Mouse (Mus musculus) left cerebral cortex, adult 2 months (tissue): ENCODE data around the gene Lmnb2. TPM values are rescaled to one million over a fixed set of nuclear protein-coding genes. Genes with fewer than 3 reads are reported as not detected.
A peak's percentile ranks its signal among the peaks of the same experiment; 100 is the strongest.

Experiments used
- DNase-seq, 2 experiments: peaks; one replicate each; pipeline ENCODE4 v3.0.0; 2021 to 2022; ENCODE audit warnings: low spot score in 2 of 2, mixed read lengths in 1 of 2; ENCODE audit errors: extremely low spot score in 1 of 2
- H3K27ac ChIP-seq: fragments of 200-600 bp; 2 replicates; pipeline ENCODE4 v1.8.1; 2022
- H3K4me3 ChIP-seq: fragments of 200-600 bp; 2 replicates; pipeline ENCODE4 v1.8.1; 2022
- CTCF ChIP-seq: fragments of 200-600 bp; IDR thresholded peaks from 2 replicates; pipeline ENCODE4 v1.8.1; 2022; ENCODE audit warnings: antibody characterized with exemption, mild to moderate bottlenecking, moderate library complexity
- intact Hi-C: fragments of 180-260 bp; cut with DNase I; formaldehyde crosslinking; loops from one replicate; pipeline ENCODE4 v1.15.1; 2025
- total RNA-seq, 2 experiments: library from RNA; stranded (reverse); gene quantifications; 2 replicates each; pipeline ENCODE4 v1.2.3; 2021

Gene Lmnb2
- total RNA-seq, 2 experiments from 2014 or later = 20.0 to 20.3 TPM

- peak in 1 of 2 experiments; percentile 64 for DNase-seq
- no peak overlapping the region for H3K27ac ChIP-seq
- H3K4me3 ChIP-seq = no peak overlapping the region
- intact Hi-C loops = loop anchor here (2.0 kb wide), 3 partner anchors 58 to 134 kb away; no protein-coding TSS in a partner anchor
- peak; percentile 65 for TF ChIP-seq CTCF
These were observed 36.7 kb downstream of the Lmnb2 start for GRCm38 (mm10) chr10:80881301-80881700.

DNA sequence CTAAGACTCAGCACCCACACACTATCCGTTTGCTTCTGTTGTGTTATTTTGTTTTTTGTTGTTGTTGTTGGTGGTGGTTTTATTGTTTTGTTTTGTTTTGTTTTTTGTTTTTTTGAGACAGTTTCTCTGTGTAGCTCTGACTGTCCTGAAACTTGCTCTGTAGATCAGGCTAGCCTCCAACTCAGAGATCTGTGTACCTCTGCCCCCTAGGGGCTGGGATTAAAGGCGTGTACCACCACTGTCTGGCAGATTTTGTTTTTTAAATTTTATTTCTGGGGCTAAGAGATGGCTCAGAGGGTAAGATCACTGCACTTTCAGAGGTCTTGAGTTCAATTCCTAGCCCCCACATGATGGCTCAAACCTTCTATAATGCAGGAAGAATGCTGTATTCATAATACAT is 37.1 kb downstream of the Lmnb2 start:
- no peak for TF ChIP-seq CTCF
- Histone ChIP-seq H3K4me3 (no peak overlapping the region), H3K27ac (no peak overlapping the region)
- DNase-seq = no peak
- intact Hi-C loops = loop anchor here (2.0 kb wide), 3 partner anchors 58 to 134 kb away; no protein-coding TSS in a partner anchor

GRCm38 (mm10) chr10:80880131-80880641 is 37.9 kb downstream of the Lmnb2 start:
- intact Hi-C loops = loop anchor here (2.0 kb wide), 3 partner anchors 57 to 133 kb away; no protein-coding TSS in a partner anchor

GRCm38 (mm10) chr10:80876594-80876993 is 41.5 kb downstream of the Lmnb2 start:
- intact Hi-C loops = loop anchor here (5.0 kb wide), 1 partner anchor 69 kb away; the partner anchor contains the start of gene Amh

More at GRCm38 (mm10) chr10:80880131-80880641, 37.9 kb downstream of the Lmnb2 start:
- peak; percentile 90 for TF ChIP-seq CTCF
- peak in 1 of 2 experiments; percentile 63 for DNase-seq
- Histone ChIP-seq H3K4me3 (no peak overlapping the region), H3K27ac (no peak overlapping the region)

GRCm38 (mm10) chr10:80876028-80876427 is 42.0 kb downstream of the Lmnb2 start:
- peak; percentile 52 for DNase-seq
- intact Hi-C loops = loop anchor here (5.0 kb wide), 1 partner anchor 69 kb away; the partner anchor contains the start of gene Amh

More at GRCm38 (mm10) chr10:80876594-80876993, 41.5 kb downstream of the Lmnb2 start:
- H3K27ac ChIP-seq = no peak overlapping the region
- DNase-seq = no peak
- H3K4me3 ChIP-seq = no peak overlapping the region
- no peak for TF ChIP-seq CTCF

DNA sequence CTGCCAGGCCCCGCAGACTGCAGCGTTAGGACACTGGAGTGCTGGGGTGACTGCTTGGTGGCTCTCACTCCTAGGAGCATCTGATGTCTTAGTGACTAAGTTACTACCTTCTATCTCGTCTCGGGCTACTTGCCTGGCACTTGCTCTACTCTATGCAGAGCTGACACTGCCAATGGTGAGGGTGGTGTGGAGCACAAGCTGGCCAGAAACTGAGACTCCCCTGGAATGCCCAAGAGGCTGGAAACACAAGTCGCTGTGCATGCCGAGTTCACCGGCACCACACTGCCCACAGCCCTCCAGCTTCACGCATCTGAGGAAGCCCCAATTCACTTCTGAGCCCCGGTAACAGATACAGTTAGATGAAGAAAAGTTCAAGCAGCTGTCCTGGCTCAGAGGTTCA is 44.0 kb downstream of the Lmnb2 start:
- no peak for TF ChIP-seq CTCF
- H3K4me3 ChIP-seq = no peak overlapping the region
- no peak for DNase-seq
- H3K27ac ChIP-seq = no peak overlapping the region
- intact Hi-C loops = no loop called here

More at GRCm38 (mm10) chr10:80876028-80876427, 42.0 kb downstream of the Lmnb2 start:
- TF ChIP-seq CTCF = peak; percentile 92
- no peak overlapping the region for H3K4me3 ChIP-seq
- H3K27ac ChIP-seq = no peak overlapping the region

DNA sequence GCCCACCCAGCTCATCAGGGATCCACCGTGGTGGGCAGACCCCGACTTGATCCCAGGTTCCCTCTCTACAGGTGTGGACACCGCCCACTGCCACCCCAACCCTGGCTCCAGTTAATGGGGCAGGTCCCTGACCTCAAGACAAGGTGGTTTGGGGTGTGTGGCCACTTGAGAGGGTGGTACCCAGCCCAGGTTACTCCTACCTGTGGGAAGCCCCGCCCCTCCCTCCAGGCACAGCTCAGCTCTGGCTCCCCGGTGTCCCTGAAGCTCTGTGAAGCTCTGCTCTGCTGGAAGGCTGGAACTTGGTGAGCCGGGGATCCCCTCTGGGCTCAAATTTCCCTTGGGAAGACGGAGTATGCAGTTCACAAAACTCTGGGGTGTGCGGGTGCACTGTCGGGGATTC is 46.5 kb downstream of the Lmnb2 start, which contains the start of gene Tmprss9:
Gene Tmprss9 (plus strand): TSS at position 268 of the 400 bp plus-strand sequence.
- Histone ChIP-seq H3K27ac (no peak within 1 kb of the TSS), H3K4me3 (no peak within 1 kb of the TSS)
- DNase-seq = no peak
- intact Hi-C loops = no loop called here
- TF ChIP-seq CTCF = no peak

- intact Hi-C loops = no loop called here
- Histone ChIP-seq H3K4me3 (no peak overlapping the region), H3K27ac (no peak overlapping the region)
- no peak for DNase-seq
- TF ChIP-seq CTCF = no peak
These were observed 47.1 kb downstream of the Lmnb2 start for GRCm38 (mm10) chr10:80870993-80871392.

GRCm38 (mm10) chr10:80864446-80864845 is 53.6 kb downstream of the Lmnb2 start:
- intact Hi-C loops = no loop called here

DNA sequence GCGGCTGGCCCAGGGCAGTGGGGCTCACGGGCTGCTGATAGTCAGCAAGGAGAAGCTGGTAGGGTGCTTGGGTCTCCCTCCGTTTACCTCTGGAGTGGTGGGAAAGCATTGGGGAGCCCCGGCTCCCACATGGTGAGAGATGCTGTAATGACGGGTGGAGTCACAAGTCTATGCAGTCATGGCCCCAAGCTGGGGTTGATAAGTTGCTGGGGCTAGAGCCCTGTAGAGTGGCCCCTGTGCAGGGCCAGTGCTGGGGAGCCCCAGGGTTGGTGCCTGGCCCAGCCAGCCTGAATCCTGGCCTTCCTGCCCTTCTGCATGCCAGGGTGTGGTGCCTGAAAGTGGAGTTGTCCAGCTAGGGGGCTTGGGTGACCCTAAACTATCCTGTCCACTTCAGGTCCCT is 55.7 kb downstream of the Lmnb2 start:
- intact Hi-C loops = no loop called here
- Histone ChIP-seq H3K4me3 (no peak overlapping the region), H3K27ac (no peak overlapping the region)
- TF ChIP-seq CTCF = no peak
- DNase-seq = no peak

More at GRCm38 (mm10) chr10:80864446-80864845, 53.6 kb downstream of the Lmnb2 start:
- Histone ChIP-seq H3K4me3 (no peak overlapping the region), H3K27ac (no peak overlapping the region)
- no peak for DNase-seq
- no peak for TF ChIP-seq CTCF

- no peak for DNase-seq
- TF ChIP-seq CTCF = no peak
- peak overlapping the region; percentile 66 for H3K27ac ChIP-seq
- intact Hi-C loops = no loop called here
- H3K4me3 ChIP-seq = no peak overlapping the region
These were observed 59.6 kb downstream of the Lmnb2 start for GRCm38 (mm10) chr10:80858350-80858935.

DNA sequence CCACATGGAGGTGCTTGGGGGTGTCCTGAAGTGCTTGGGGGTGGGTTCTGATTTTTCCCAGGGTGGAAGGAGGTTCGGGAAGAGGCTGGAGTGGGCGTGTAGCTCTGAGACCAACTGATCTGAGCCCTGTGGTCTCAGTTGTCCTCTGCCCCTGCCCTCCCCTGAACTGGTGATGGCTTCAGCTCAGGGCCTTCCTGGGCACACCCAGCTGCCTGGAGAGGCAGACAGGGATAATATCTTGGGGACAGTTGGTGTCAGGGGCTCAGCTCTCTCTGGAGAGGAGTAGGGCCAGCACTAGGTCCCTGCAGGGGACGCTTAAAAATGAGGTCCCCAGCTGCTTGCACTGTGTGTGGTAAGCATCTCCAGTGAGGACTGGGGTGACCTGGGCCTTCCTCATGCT is 60.2 kb downstream of the Lmnb2 start:
- Histone ChIP-seq H3K4me3 (no peak overlapping the region), H3K27ac (peak overlapping the region; percentile 66)
- intact Hi-C loops = no loop called here
- no peak for DNase-seq
- TF ChIP-seq CTCF = no peak
